Mouse (Mus musculus) neural tube, embryonic 10.5 days (tissue): Measurements from ENCODE around the gene Ddn.
A peak's percentile ranks its signal among the peaks of the same experiment; 100 is the strongest.
"Not testable (repeated sequence)": the region's sequence is repeated elsewhere in the genome, so short reads cannot be mapped to it uniquely, and the experiment has no call there.

Source experiments
- DNase-seq: peaks from one replicate; pipeline ENCODE4 v3.0.0-alpha.2; 2017; ENCODE audit warnings: low spot score; ENCODE audit errors: extremely low spot score

Gene Ddn

DNA sequence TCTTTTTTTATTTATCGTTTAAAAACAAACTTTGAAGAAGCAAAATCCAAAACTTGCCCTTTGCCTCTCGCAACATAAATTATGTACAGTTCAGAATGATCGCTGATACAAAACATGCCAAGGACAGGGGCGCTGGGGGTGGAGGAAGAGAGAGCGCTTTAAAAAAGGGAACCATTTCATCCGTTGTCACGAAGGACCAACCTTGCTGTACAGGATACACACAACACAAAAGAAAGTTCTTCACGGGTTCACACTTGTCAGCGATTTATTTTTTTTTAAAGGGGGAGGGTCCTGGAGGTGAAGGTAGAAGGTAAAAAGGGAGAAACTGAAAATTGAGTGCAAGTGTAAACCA lies 22.4 kb upstream of the Ddn start:
- no peak for DNase-seq

DNA sequence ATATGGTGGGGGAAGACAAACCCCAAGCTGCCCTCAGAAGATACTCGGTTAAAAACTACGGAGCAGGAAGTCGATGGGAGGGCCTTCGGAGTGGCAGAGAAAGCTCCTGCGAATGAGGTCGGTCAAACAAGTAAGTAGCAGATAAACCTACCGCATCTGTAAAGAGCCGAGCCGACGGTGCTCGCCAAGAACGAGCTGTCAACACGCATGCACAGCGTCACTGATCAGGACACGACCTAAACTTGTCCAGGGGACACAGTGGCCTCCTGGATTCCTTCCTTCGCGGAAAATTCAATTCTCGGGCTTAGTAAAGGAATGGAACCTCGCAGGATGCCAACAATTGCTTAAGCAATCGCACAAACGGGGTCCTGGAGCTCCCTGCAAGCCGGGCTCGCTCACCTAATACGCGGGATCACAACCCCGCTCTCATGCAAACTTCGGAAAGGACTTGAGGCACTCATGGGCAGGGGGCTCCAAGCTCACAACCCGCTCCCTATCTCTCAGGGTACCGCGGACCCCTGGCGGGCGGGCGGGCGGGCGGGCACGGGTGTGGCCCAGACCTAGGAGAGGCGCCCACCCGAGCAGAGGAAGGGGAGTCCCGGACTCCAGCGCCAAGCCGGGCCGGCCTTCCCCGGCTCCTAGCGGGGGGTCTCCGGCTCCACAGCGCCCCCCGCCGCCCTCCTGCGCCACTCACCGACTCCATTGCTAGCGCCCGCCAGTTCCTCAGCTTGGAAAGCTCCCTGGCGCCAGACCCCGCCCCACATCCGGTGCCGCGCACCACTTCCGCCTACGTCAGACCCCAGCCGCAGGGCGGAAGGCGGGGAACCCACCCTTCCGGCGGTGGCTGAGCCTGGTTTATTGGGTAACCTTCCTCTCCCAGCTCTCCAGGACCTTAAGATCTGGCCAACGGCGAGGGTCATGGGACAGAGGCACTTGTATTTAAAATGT lies 21.7 kb upstream of the Ddn start, which contains the start of gene Prkag1:
Gene Prkag1, minus strand, starts transcription at position 786 of the 948 bp plus-strand sequence.
- DNase-seq: peak; percentile 98

DNA sequence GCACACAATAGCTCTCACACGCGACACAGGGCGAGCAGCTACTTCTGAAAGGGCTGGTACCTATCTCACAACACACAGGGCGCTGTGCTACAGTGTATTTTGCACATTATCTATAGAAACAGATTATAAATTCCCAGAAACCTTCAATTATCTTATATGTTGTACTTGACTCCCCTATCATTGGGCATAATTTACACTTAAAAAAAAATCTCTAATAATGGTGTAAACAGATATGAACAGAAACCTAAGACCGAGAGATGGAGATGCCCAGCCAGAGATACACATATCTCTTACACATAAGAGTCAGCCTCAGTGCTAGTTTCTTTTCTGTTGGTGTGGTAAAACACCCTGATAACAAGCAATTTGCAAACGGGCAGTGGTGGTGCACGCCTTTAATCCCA lies 18.3 kb upstream of the Ddn start:
- no peak for DNase-seq

DNA sequence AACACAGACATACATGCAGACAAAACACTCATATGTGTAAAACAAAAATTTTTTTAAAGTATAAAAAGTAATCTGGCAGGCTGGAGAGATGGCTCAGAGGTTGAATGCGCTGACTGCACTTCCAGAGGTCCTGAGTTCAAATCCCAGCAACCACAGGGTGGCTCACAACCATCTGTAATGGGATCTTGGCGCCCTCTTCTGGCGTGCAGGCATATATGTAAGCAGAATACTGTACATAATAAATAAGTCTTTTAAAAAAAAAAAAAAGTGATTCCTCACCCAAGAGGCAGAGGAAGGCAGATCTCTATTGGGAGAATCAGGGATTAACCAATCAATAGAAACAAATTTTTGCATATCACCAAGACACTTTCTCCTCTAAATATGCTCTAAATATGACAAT lies 14.1 kb upstream of the Ddn start:
- DNase-seq: no peak

DNA sequence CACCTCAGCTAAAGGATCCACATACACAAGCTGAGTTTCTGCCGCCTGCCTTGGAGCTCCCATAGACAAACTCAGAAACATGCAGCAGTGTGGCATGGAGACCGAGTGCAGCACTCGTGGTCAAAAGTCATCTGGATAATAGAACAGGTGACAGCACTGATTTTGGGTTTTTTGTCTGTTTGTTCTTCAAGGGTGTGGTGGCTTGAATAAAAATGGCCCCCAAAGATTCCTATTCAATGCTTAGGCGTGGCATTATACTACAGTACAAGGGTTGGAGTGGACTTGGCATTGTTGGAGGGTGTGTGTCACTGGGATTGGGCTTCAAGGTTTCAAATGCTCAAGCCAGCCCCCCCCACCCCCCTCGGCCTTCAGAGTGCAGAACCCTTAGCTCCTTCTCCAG lies 12.9 kb upstream of the Ddn start:
- DNase-seq: no peak

DNA sequence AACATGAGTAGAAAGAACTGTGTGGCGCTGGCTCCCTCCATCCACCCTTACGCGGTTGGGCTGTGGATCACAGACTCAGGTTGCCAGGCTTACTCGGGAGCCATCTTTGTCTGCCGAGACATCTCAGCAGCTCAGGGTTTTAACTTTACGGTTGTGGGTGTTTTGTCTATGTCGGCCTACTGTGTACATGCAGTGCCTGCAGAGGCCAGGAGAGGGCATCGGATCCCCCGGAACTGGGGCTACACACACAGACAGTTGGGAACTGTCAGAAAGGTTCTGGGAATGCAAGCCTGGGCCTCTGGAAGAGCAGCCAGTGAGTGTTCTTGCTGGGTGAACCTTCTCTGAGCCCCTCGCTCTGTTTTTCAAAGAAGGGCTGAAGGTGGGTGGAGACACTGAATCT lies 12.1 kb upstream of the Ddn start:
- DNase-seq: no peak

DNA sequence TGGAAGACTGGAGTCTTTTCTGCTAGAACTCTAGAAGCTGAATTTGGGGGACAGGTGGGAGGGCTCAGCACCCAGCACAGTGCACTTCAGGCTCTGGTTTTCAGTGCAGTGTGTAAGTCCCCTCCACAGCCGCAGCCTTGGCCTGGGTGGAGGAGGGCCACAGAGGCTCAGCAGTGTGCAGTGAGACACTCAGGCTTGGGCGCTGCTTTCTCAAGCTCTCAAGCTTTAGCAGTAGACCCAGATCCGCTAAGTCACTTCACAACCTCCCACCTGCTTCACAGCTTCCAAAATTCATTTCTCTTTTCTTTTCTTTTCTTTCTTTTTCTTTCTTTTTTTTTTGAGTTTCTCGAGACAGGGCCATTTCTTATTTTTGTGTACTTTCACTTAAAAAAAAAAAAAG lies 11.6 kb upstream of the Ddn start:
- DNase-seq: no peak

DNA sequence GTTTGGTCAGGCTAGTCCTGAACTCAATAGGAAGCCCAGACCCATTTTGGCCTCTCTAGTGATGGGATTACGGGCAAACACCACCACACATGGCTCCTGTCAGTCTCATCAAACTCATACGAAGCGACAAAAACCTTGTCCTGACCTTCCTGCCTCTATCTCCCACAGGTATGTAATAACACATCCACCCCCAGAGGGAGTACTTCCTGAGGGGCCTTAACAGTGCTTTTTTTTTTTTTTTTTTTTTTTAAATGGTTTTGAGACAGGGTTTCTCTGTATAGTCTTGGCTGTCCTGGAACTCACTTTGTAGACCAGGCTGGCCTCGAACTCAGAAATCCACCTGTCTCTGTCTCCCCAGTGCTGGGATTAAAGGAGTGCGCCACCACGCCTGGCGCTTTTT lies 8.9 kb upstream of the Ddn start:
- DNase-seq: no peak

DNA sequence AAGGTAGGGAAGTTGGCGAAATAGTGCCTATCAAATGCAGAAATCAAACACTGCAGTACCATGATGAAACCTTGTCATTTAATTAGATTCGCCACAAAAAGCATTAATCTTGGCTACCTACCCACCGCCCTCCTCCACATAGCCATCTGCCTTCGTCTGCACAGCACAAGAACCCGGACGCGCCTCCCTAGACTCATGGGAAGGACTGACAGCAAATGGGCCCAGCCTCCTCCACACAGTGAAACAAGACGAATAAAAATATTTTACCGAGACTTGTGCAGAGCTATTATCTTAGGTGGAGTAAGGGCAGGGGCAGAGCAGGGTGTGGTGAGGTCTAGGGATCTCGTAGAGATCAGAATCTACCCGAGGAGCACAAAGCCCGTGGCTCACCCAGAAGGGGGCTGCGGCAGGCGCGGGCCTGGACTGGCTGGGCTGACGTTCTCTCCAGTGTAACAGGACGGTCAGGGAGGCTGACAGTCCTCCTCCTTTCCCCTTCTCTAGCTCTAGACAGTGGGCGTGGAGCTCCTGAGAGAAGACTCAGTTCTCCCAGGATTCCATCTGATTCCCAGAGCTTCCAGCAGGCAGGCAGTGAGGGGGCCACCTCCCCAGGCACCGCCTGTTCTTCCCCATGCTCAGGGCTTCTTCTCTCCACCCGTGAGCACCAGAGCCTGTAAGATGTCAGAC lies 3.6 kb upstream of the Ddn start:
- no peak for DNase-seq

DNA sequence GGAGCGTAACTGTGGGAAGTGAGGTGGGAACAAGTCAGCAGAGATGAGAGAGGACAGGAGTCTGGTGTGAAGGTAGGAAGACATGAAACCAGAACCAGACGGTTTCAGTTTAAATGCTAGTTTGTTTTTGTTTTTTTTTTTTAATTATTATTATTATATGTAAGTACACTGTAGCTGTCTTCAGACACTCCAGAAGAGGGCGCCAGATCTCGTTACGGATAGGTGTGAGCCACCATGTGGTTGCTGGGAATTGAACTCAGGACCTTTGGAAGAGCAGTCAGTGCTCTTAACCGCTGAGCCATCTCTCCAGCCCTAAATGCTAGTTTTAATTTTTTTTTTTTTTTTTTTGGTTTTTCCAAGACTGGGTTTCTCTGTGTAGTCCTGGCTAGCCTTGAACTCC lies 922 bp upstream of the Ddn start:
- not testable (repeated sequence) for DNase-seq

DNA sequence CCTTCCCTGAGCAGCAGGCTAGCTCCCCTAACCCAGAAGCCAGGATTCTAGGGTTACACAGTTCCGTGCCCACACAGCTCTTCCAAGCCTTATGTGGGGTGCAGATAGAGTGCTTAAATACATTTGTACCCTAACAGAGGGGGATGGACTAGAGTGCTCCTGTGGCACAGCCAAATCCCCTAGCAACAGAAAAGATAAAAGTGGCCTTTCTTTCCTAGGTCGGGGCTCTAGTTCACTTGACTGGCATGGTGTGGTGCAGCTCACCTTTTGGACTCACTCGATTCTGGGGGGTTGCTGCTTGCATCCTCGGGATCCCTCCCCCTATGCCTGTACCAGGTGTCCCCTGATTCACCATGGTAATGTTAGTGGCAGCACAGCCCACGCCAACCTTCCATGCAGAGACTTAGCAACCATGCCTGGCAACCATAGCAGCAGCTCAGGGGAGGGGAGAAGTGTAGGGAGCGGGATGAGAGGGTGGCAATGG lies 597 bp downstream of the Ddn start:
- no peak for DNase-seq

DNA sequence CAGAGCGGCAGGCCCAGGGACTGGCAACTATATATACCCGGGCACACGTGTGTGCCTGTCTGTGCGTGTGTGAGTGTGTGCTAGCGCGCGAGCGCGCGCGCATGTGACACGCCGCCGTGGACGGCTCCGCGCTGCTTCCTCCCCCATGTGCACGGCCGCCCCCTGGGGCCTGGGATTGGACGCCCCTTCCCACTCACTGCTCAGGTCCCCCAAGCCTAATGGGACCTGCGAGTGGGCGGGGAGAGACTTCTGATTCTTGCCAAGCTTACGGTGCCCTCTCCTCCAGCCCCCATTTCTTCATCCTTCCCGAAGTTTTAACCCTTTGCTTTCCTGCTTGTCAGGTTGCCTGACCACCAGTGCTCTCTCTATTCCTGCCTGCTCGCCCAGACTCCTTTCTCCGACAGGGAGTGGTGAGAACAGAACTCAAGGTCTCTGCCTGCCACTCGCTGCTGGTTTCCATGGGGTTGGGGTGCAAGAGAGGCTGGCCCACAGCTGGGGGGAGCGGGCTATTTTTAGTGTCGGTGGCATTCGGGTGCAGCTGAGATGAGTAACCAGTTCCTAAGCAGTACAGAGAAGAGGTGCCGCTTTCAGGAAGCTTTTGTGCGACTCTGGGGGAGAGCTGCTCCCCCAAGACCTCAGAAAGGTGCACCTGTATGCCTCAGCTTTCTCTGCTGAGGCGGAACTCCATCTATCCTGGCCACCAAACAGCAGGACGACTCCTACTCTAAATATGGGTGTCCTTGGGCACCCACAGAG lies 1.2 kb downstream of the Ddn start:
- DNase-seq: no peak

DNA sequence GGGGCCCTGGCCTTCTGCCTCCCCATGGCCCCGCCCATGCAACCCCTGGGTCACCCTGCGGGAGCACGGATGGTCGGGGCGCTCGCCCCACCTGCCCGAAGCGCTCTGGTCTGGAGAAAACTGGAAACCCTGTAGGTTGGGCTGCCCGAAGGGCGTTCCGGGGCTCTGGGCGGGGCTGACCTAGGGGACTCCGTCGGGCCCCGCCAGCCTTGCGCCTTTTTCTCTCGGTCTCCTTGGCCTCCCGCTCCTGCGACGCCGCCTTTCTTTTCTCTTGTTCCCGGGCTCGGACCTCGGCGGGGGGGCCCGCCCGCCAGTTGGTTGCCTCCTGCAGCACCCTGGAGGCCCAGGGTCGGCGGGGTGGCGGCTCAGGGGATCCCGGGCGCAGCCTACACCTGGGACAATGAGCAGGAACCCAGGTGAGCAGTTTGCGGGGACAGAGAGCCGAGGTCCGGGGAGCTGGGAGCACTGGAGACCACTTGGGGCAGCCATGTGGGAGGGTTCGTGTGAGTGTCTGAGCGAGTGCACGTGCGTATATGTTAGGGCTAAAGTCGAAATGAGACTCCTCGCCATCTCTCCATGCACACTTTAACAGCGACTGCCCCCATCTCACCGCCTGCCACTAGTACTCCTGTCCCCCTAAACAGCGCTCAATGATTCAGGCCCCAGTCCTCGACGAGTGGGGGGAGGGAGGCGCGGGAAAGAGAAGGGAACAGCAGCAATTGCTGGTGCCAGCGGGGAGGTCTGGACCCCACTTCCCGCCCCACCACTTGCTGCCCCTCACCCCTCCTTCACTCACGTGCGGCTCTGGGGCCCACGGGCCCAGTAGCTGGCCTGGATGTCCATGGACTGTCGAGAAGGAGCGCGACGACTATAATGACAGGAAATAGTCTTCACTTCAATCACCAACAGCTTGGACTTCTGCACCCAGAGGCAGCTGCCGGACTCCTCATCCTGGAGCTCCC lies 2.2 kb downstream of the Ddn start:
- DNase-seq: peak; percentile 63

DNA sequence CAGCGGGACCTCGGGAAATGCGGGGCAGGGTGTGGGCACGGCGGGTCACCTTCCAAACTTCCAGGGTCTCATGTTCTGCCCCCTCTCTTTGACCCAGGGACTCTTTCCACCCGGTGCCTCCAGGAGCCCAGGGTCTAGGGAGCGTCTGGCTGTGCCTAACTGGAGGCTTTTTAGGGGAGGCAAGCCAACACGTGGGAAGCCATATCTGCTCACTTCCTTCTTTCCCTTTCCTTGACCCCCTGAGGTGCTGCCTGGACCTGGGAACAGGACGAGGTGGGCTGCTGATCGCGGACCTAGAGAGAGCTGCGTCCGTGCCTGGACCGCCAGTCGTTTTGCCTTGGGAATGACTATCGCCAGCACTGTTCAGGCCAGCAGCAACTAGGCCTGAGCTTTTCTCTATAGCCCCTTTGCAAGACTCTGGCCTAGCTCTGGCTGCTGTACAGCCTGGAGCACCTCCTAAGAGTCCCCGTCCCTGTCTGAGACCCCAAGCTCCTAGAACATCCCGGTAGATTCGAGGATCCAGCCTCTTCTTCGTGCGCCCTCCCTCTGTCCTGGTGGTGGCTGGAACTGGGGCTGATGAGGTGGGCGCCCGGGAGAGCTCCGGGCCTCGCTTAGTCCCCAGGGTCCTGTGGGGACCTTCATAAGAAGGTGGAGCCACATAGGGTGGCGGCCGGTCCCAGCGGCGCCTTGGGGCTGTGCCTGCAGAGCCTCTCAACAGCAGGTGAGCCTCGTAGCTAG lies 3.0 kb downstream of the Ddn start:
- DNase-seq: no peak

DNA sequence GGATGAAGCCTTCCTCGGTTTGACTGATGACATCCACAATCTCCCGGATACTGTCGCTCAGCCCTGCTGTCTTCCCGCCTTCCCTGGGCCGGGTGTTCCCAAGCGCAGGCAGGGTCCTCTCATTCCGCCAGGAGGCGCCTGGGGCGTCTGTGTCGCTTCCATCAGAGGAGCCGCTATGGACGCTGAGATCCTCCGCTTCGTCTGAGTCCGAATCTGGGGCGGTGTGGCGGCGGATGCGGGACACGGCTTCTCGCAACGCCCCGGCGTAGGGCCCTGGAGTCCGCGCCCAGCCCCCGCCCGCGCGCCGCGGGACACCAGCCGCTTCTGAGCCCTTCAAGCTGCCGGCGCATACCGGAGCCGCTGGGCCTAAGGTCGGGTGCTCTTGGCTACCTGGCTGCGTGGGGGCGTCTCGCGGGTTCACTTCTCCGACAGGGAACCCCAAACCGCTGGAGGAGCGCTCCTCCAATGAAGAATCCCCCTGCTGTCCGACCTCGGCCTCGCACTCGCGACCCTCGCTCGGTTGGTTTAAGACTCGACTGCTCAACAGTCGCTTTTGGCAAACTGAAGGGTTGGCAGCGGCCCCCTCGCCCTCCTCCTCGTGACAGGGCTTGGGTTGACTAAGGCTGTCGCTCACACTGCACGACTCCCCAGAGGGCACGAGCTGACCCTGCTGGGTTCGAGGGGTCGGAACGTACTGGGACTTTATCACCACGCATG lies 3.8 kb downstream of the Ddn start:
- peak; percentile 83 for DNase-seq

DNA sequence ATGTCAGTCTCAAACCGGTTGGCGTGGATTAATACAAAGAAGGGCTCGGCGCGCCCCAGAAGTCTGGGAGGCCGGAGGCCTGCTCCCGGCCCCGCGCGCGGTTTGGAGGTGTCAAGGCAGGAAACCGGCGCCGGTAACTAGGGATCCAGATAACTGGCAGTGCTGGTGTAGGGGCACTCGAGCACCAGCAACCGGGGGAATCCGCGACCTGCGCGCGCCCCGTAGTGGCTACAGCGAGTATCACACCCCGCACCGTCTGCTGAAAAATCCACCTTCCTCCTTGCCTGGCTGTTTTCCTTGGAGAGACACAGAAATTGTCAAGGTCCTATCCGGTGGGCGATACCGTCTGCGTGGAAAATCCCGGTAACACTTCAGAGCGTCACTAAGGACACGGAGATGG lies 5.2 kb downstream of the Ddn start:
- peak; percentile 89 for DNase-seq

DNA sequence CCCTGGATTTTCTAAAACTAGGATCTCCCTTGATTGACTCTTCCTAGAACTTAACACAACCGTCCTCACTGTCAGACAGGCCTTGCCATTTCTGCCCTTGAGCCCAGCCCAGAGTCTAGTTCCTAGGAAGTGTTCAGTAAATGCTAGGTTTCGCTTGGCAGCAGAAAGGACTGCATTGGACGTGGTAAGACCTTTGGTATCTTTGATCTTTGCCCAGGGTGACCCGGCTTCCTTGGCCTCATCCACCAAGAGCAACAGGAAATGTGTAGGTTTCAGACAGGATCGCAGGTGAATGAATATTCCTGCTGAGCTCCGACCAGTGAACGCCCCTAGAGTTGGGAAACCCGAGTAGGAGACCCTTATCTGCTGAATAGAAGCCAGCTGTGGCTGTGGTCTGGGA lies 6.4 kb downstream of the Ddn start:
- no peak for DNase-seq

DNA sequence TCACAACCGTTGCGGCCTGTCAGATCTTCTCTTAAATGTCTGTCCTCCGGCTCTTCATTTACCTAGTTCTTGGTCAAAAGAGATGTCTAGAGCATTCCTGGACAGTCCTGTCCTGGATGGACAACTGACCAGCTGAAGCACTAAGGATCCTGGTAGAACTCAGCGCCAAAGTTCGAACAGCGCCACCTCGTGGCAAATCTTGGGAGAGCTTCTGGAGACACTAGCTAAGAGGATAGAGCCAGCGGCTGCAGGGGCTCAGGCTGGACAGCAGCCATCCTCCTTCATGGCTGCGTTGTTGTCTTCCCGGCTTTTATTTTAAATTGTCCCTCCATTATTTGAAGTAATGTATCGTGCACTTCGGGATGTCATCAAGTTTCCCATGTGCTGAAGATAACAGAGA lies 9.9 kb downstream of the Ddn start:
- peak; percentile 97 for DNase-seq

DNA sequence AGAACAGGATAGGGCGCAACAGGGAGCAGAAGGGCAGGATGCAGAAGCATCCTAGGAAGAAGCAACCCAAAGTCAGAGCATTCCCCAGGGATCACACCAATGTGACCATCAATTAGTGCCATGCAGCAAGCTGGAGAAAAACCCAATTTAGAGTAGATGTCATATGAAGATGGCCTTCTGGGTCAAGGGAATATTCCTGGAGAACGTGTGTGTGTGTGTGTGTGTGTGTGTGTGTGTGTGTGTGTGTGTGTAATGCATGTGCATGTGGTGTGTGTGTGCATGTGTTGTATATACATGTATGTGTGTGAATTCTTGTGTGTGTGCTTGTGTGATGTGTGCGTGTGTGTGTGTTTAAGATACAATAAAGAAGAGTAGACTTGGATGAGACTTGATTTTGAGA lies 10.4 kb downstream of the Ddn start:
- DNase-seq: no peak
